Mouse (Mus musculus) urinary bladder, postnatal 14 days (tissue): ENCODE results near the gene Tmem262.
"Not testable (repeated sequence)": the region's sequence is repeated elsewhere in the genome, so short reads cannot be mapped to it uniquely, and the experiment has no call there.

ENCODE experiments used
- DNase-seq: peaks from one replicate; pipeline ENCODE4 v3.0.0; 2021; ENCODE audit warnings: low spot score

The Tmem262 gene

GRCm38 (mm10) chr19:6079983-6080480 lies at the start of gene Tmem262:
TSS of gene Tmem262 (plus strand) at chr19:6080033.
- DNase-seq, result no peak

GRCm38 (mm10) chr19:6030520-6031280 lies 49.1 kb upstream of the Tmem262 start:
- no peak for DNase-seq

GRCm38 (mm10) chr19:6035966-6036585 lies 43.8 kb upstream of the Tmem262 start:
- no peak for DNase-seq

- no peak for DNase-seq
Observed at GRCm38 (mm10) chr19:6037695-6038094, 42.1 kb upstream of the Tmem262 start.

GRCm38 (mm10) chr19:6038326-6038725 lies 41.5 kb upstream of the Tmem262 start:
- no peak for DNase-seq

GRCm38 (mm10) chr19:6040002-6040401 lies 39.8 kb upstream of the Tmem262 start:
- no peak for DNase-seq

- no peak for DNase-seq
Observed at GRCm38 (mm10) chr19:6042293-6042692, 37.5 kb upstream of the Tmem262 start.

GRCm38 (mm10) chr19:6044102-6044501 lies 35.7 kb upstream of the Tmem262 start:
- not testable (repeated sequence) for DNase-seq

GRCm38 (mm10) chr19:6045366-6046293 lies 34.2 kb upstream of the Tmem262 start:
- DNase-seq, result no peak

- peak; percentile 88 for DNase-seq
Observed at GRCm38 (mm10) chr19:6046294-6047153, 33.3 kb upstream of the Tmem262 start, which contains the start of gene Syvn1. TSS of gene Syvn1 (plus strand) at chr19:6046576.

GRCm38 (mm10) chr19:6047154-6047898 lies 32.5 kb upstream of the Tmem262 start:
- DNase-seq, result no peak

- no peak for DNase-seq
Observed at GRCm38 (mm10) chr19:6047899-6048166, 32.0 kb upstream of the Tmem262 start.

GRCm38 (mm10) chr19:6048681-6049410 lies 31.0 kb upstream of the Tmem262 start:
- DNase-seq, result no peak

GRCm38 (mm10) chr19:6052516-6052915 lies 27.3 kb upstream of the Tmem262 start:
- DNase-seq, result no peak

- no peak for DNase-seq
Observed at GRCm38 (mm10) chr19:6054296-6054695, 25.5 kb upstream of the Tmem262 start.

GRCm38 (mm10) chr19:6056696-6057095 lies 23.1 kb upstream of the Tmem262 start:
- no peak for DNase-seq

- peak; percentile 99 for DNase-seq
Observed at GRCm38 (mm10) chr19:6057313-6058096, 22.3 kb upstream of the Tmem262 start, which contains the start of the genes Mrpl49 and Fau. TSS of gene Mrpl49 (minus strand) at chr19:6057785. TSS of gene Fau (plus strand) at chr19:6057844.

- no peak for DNase-seq
Observed at GRCm38 (mm10) chr19:6058513-6058912, 21.3 kb upstream of the Tmem262 start.

- no peak for DNase-seq
Observed at GRCm38 (mm10) chr19:6058966-6059365, 20.9 kb upstream of the Tmem262 start.
